Mouse (Mus musculus): ENCODE measurements at regions not wholly inside any gene's neighbourhood (a gene's known extent, or its start where the extent isn't known, plus 50 kb on each side); places are given as distances from the start of the nearest gene placed in this dataset.
A peak's percentile ranks its signal among the peaks of the same experiment; 100 is the strongest.

DNA sequence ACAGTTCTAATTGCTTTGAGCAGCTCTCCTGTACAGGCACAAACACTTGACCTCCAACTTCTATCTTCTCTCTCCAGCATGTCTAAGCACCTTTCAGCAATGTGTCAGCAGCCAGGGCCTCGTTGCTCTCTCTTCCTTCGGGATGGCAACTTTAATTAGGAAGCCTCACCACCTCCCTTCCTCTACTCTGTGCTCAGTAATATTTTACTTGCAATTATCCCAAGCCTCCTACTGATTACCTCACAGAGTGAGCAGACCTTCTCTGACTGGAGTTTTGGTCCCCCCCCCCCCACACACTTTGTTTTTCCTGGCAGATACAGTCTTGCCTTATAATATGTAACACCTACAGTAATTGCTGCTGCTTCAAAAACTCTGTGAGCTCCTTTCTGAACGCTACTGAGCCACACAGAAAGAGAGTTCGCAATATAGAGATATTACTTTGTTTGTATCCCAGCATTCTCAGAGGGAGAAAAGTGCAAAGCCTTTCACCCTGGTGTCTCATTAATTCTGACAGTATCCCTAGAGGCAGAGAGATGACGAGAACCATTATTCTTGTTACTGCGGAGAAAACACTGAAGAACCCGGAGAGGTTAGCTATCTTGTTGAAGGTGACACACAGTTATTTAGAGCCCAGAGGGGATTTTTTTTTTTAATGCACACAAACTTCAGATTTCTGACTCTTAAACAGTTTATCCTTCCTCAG is 61.8 kb upstream of the Camk2d start:
- Histone ChIP-seq H3K4me2 (ENCODE audit: low read depth) (no peak overlapping the region), H3K4me1 (ENCODE audit: insufficient read depth) (no peaks in the 10 kb centered on the region), H3K27me3 (ENCODE audit: insufficient read depth, low read length) (no peaks in the 10 kb centered on the region), H3K9me3 (ENCODE audit: low read length) (no peaks in the 10 kb centered on the region), H3K36me3 (ENCODE audit: insufficient read depth) (no peaks in the 10 kb centered on the region), H3K27ac (ENCODE audit: low read depth, low read length) (no peak overlapping the region), H3K9ac (no peak overlapping the region), H3K4me3 (ENCODE audit: low read depth, low read length) (no peak overlapping the region)
- ATAC-seq (peak; percentile 23; the same call in 1 of the 2 replicates), DNase-seq (no peak)
- 32% methylated on average over 7 of the region's 7 CpGs for WGBS
- TF ChIP-seq CTCF (IDR thresholded peaks at IDR 0.05; ENCODE audit: low read depth), result no peak

DNA sequence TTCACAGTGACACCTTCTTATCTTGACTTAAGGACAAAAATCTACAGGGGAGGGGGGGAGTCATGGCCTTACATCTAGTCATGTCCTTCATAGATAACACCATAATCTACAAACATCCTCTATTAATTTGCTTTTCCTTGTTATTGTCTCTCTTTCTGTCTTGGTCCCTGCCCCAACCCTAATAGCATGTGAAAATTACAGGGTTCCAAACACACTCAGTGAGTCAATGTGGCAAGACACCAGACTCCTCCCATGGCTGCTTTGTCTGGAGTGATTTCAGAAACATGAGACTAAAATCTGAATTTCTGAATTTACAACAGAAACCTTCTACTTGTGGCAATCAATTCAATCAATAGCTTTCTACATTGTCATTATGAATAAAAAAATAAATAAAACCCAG is 60.8 kb upstream of the Camk2d start:
- Histone ChIP-seq H3K9ac (no peak overlapping the region), H3K27ac (ENCODE audit: low read depth, low read length) (peak overlapping the region; percentile 30; the same call in 1 of the 2 replicates), H3K27me3 (ENCODE audit: insufficient read depth, low read length) (no peaks in the 10 kb centered on the region), H3K4me1 (ENCODE audit: insufficient read depth) (no peaks in the 10 kb centered on the region), H3K36me3 (ENCODE audit: insufficient read depth) (no peaks in the 10 kb centered on the region), H3K9me3 (ENCODE audit: low read length) (no peaks in the 10 kb centered on the region), H3K4me2 (ENCODE audit: low read depth) (no peak overlapping the region), H3K4me3 (ENCODE audit: low read depth, low read length) (no peak overlapping the region)
- no peak for TF ChIP-seq CTCF (IDR thresholded peaks at IDR 0.05; ENCODE audit: low read depth)
- no peak for DNase-seq
- ATAC-seq, result peak; percentile 58; the same call in 1 of the 2 replicates

DNA sequence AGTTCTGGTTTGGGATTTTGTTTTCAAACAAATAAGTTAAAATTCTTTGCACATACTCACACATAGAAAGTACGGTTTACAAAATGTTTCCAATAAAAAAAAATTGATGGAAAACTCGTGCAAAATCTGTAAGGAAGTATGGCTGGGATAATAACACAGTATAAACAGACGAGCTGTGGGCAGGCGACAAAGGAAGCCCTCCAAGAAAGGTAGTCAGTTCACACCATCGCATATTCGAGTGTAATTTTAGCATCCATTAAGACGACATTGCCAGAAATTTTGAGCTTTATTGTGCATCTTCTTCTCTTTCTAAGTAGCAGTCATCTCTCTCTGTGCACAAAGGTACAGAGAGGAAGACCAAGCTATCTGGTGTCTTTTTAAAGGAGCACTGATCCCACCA is 57.6 kb upstream of the Camk2d start:
- Histone ChIP-seq H3K27ac (ENCODE audit: low read depth, low read length) (no peak overlapping the region), H3K27me3 (ENCODE audit: insufficient read depth, low read length) (no peaks in the 10 kb centered on the region), H3K4me2 (ENCODE audit: low read depth) (no peak overlapping the region), H3K9me3 (ENCODE audit: low read length) (no peaks in the 10 kb centered on the region), H3K9ac (no peak overlapping the region), H3K36me3 (ENCODE audit: insufficient read depth) (no peaks in the 10 kb centered on the region), H3K4me3 (ENCODE audit: low read depth, low read length) (no peak overlapping the region), H3K4me1 (ENCODE audit: insufficient read depth) (no peaks in the 10 kb centered on the region)
- TF ChIP-seq CTCF (IDR thresholded peaks at IDR 0.05; ENCODE audit: low read depth), result no peak
- WGBS, result 85% methylated on average over 7 of the region's 7 CpGs
- no peak for ATAC-seq
- no peak for DNase-seq

DNA sequence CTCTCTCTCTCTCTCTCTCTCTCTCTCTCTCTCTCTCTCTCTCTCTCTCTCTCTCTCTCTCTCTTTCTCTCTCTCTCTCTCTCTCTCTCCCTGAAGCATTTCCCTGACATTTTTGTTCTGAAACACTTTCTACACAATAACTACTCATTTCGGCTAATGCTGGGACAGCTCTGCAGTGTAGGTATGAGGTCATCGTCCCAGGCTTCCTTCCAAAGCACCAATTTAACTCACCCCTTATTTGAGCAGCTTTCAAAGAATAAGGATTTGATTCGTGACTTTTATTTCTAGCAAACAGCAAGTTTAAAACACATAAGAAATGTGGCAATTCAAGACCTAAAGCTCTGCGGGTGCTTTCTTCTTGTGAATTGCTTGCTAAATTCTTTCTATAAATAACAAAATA is 55.0 kb upstream of the Camk2d start:
- Histone ChIP-seq H3K9me3 (ENCODE audit: low read length) (no peaks in the 10 kb centered on the region), H3K9ac (no peak overlapping the region), H3K4me2 (ENCODE audit: low read depth) (no peak overlapping the region), H3K27me3 (ENCODE audit: insufficient read depth, low read length) (no peaks in the 10 kb centered on the region), H3K4me3 (ENCODE audit: low read depth, low read length) (no peak overlapping the region), H3K27ac (ENCODE audit: low read depth, low read length) (no peak overlapping the region), H3K36me3 (ENCODE audit: insufficient read depth) (no peaks in the 10 kb centered on the region), H3K4me1 (ENCODE audit: insufficient read depth) (no peaks in the 10 kb centered on the region)
- ATAC-seq (0 out of 2 replicates have a peak, but pooled peaks have one; percentile 23), DNase-seq (no peak)
- TF ChIP-seq CTCF (IDR thresholded peaks at IDR 0.05; ENCODE audit: low read depth), result no peak
- WGBS, result 38% methylated on average over 4 of the region's 4 CpGs

Data from forebrain, postnatal 0 days (tissue).